Mouse (Mus musculus): ENCODE measurements around the gene Slc25a51. TPM values are rescaled to one million over a fixed set of nuclear protein-coding genes. Genes with fewer than 3 reads are reported as not detected.
A peak's percentile ranks its signal among the peaks of the same experiment; 100 is the strongest.

Gene Slc25a51
- polyA plus RNA-seq, 1 experiment from 2014 or later, result 62.9 TPM

GRCm38 (mm10) chr4:45406397-45406796 lies 2.2 kb downstream of the Slc25a51 start:
- Histone ChIP-seq H3K36me3 (ENCODE audit: insufficient read depth, low read length) (peaks cover 21% of the 10 kb centered on the region), H3K27me3 (ENCODE audit: insufficient read depth, low read length) (no peaks in the 10 kb centered on the region), H3K9me3 (replicated peaks; ENCODE audit: low read length) (no peaks in the 10 kb centered on the region), H3K4me3 (replicated peaks; ENCODE audit: low read depth, low read length) (no peak overlapping the region), H3K27ac (peak overlapping the region; percentile 15; the same call in 1 of the 2 replicates), H3K4me1 (replicated peaks; ENCODE audit: insufficient read depth, low read length) (peaks cover 10% of the 10 kb centered on the region; the same call in 1 of the 2 replicates), H3K4me2 (ENCODE audit: low read length) (peak overlapping the region; percentile 87), H3K9ac (ENCODE audit: low read depth, low read length) (0 out of 2 replicates have a peak overlapping the region, but pooled peaks have one; percentile 24)
- no peak for TF ChIP-seq CTCF (IDR thresholded peaks at IDR 0.05; ENCODE audit: low read depth)
- no peak for ATAC-seq (replicated peaks; ENCODE audit: low FRiP score, low read depth)
- no peak for DNase-seq (ENCODE audit: low spot score)
- 79% methylated on average over 7 of the region's 7 CpGs for WGBS

GRCm38 (mm10) chr4:45405315-45405714 lies 3.3 kb downstream of the Slc25a51 start:
- no peaks in the 10 kb centered on the region for H3K9me3 ChIP-seq (replicated peaks; ENCODE audit: low read length)
- no peaks in the 10 kb centered on the region for H3K27me3 ChIP-seq (ENCODE audit: insufficient read depth, low read length)
- 62% methylated on average over 7 of the region's 7 CpGs for WGBS
- peaks cover 10% of the 10 kb centered on the region; the same call in 1 of the 2 replicates for H3K4me1 ChIP-seq (replicated peaks; ENCODE audit: insufficient read depth, low read length)
- peaks cover 23% of the 10 kb centered on the region for H3K36me3 ChIP-seq (ENCODE audit: insufficient read depth, low read length)
- ATAC-seq (replicated peaks; ENCODE audit: low FRiP score, low read depth) (no peak), DNase-seq (ENCODE audit: low spot score) (no peak)
- no peak overlapping the region for H3K27ac ChIP-seq
- H3K9ac ChIP-seq (ENCODE audit: low read depth, low read length), result no peak overlapping the region
- no peak overlapping the region for H3K4me3 ChIP-seq (replicated peaks; ENCODE audit: low read depth, low read length)
- TF ChIP-seq CTCF (IDR thresholded peaks at IDR 0.05; ENCODE audit: low read depth), result no peak
- H3K4me2 ChIP-seq (ENCODE audit: low read length), result no peak overlapping the region

- H3K4me1 ChIP-seq (replicated peaks; ENCODE audit: insufficient read depth, low read length), result peaks cover 10% of the 10 kb centered on the region; the same call in 1 of the 2 replicates
- H3K36me3 ChIP-seq (ENCODE audit: insufficient read depth, low read length), result peaks cover 33% of the 10 kb centered on the region
- no peak overlapping the region for H3K9ac ChIP-seq (ENCODE audit: low read depth, low read length)
- no peak for DNase-seq (ENCODE audit: low spot score)
- TF ChIP-seq CTCF (IDR thresholded peaks at IDR 0.05; ENCODE audit: low read depth), result no peak
- ATAC-seq (replicated peaks; ENCODE audit: low FRiP score, low read depth), result no peak
- WGBS, result 93% methylated on average over 7 of the region's 7 CpGs
- H3K27ac ChIP-seq, result no peak overlapping the region
- no peak overlapping the region for H3K4me3 ChIP-seq (replicated peaks; ENCODE audit: low read depth, low read length)
- H3K27me3 ChIP-seq (ENCODE audit: insufficient read depth, low read length), result no peaks in the 10 kb centered on the region
- H3K9me3 ChIP-seq (replicated peaks; ENCODE audit: low read length), result no peaks in the 10 kb centered on the region
- no peak overlapping the region for H3K4me2 ChIP-seq (ENCODE audit: low read length)
Observed at GRCm38 (mm10) chr4:45404086-45404485, 4.5 kb downstream of the Slc25a51 start.

GRCm38 (mm10) chr4:45403499-45403878 lies 5.1 kb downstream of the Slc25a51 start:
- no peak for ATAC-seq (replicated peaks; ENCODE audit: low FRiP score, low read depth)
- no peak overlapping the region for H3K9ac ChIP-seq (ENCODE audit: low read depth, low read length)
- H3K4me1 ChIP-seq (replicated peaks; ENCODE audit: insufficient read depth, low read length), result peaks cover 10% of the 10 kb centered on the region; the same call in 1 of the 2 replicates
- H3K27me3 ChIP-seq (ENCODE audit: insufficient read depth, low read length), result no peaks in the 10 kb centered on the region
- DNase-seq (ENCODE audit: low spot score), result no peak
- WGBS, result 90% methylated on average over 7 of the region's 7 CpGs
- H3K36me3 ChIP-seq (ENCODE audit: insufficient read depth, low read length), result peaks cover 39% of the 10 kb centered on the region
- H3K27ac ChIP-seq, result no peak overlapping the region
- H3K4me2 ChIP-seq (ENCODE audit: low read length), result no peak overlapping the region
- no peaks in the 10 kb centered on the region for H3K9me3 ChIP-seq (replicated peaks; ENCODE audit: low read length)
- no peak overlapping the region for H3K4me3 ChIP-seq (replicated peaks; ENCODE audit: low read depth, low read length)
- no peak for TF ChIP-seq CTCF (IDR thresholded peaks at IDR 0.05; ENCODE audit: low read depth)

- ATAC-seq (replicated peaks; ENCODE audit: low FRiP score, low read depth), result no peak
Observed at GRCm38 (mm10) chr4:45402878-45403498, 5.6 kb downstream of the Slc25a51 start.

DNA sequence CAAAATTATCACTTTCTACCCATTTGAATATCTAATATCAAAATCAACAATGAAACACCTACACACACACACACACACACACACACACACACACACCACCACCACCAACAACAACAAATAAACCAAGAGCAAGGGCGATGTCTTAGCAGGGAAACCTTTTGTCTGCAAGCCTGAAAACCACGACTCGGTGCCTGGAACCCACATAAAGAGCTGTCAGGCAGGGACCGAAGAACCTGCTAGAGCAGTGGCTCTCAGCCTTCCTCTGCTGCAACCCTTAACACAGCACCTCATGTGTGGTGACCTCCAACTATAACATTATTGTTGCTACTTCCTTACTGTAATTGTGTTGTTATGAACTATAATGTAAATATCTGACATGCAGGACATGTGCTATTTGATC lies 6.3 kb downstream of the Slc25a51 start:
- no peaks in the 10 kb centered on the region for H3K27me3 ChIP-seq (ENCODE audit: insufficient read depth, low read length)
- H3K9me3 ChIP-seq (replicated peaks; ENCODE audit: low read length), result no peaks in the 10 kb centered on the region
- H3K4me3 ChIP-seq (replicated peaks; ENCODE audit: low read depth, low read length), result no peak overlapping the region
- H3K9ac ChIP-seq (ENCODE audit: low read depth, low read length), result no peak overlapping the region
- H3K36me3 ChIP-seq (ENCODE audit: insufficient read depth, low read length), result peaks cover 44% of the 10 kb centered on the region
- DNase-seq (ENCODE audit: low spot score) (no peak), ATAC-seq (replicated peaks; ENCODE audit: low FRiP score, low read depth) (no peak)
- no peak overlapping the region for H3K27ac ChIP-seq
- TF ChIP-seq CTCF (IDR thresholded peaks at IDR 0.05; ENCODE audit: low read depth), result no peak
- peaks cover 7% of the 10 kb centered on the region; the same call in 1 of the 2 replicates for H3K4me1 ChIP-seq (replicated peaks; ENCODE audit: insufficient read depth, low read length)
- H3K4me2 ChIP-seq (ENCODE audit: low read length), result no peak overlapping the region
- 93% methylated on average over 4 of the region's 4 CpGs for WGBS

More at GRCm38 (mm10) chr4:45402878-45403498, 5.6 kb downstream of the Slc25a51 start:
- Histone ChIP-seq H3K36me3 (ENCODE audit: insufficient read depth, low read length) (peaks cover 43% of the 10 kb centered on the region), H3K4me3 (replicated peaks; ENCODE audit: low read depth, low read length) (no peak overlapping the region), H3K4me2 (ENCODE audit: low read length) (no peak overlapping the region), H3K27me3 (ENCODE audit: insufficient read depth, low read length) (no peaks in the 10 kb centered on the region), H3K27ac (no peak overlapping the region), H3K9ac (ENCODE audit: low read depth, low read length) (no peak overlapping the region), H3K9me3 (replicated peaks; ENCODE audit: low read length) (no peaks in the 10 kb centered on the region), H3K4me1 (replicated peaks; ENCODE audit: insufficient read depth, low read length) (peaks cover 10% of the 10 kb centered on the region; the same call in 1 of the 2 replicates)
- no peak for DNase-seq (ENCODE audit: low spot score)
- WGBS, result 66% methylated on average over 7 of the region's 7 CpGs
- TF ChIP-seq CTCF (IDR thresholded peaks at IDR 0.05; ENCODE audit: low read depth), result no peak

All from kidney, postnatal 0 days (tissue).